Mouse (Mus musculus): ENCODE measurements around the gene Prtn3. TPM values are rescaled to one million over a fixed set of nuclear protein-coding genes. Genes with fewer than 3 reads are reported as not detected.
A peak's percentile ranks its signal among the peaks of the same experiment; 100 is the strongest.
"Not testable (repeated sequence)": the region's sequence is repeated elsewhere in the genome, so short reads cannot be mapped to it uniquely, and the experiment has no call there.

Prtn3 gene
- polyA plus RNA-seq, 1 experiment from 2014 or later = 3.0 TPM

GRCm38 (mm10) chr10:79892451-79893118 is 18.3 kb downstream of the Prtn3 start:
- 41% methylated on average over 22 of the region's 22 CpGs for WGBS
- H3K9ac ChIP-seq (ENCODE audit: low read length); H3K27ac ChIP-seq (ENCODE audit: low read length); H3K36me3 ChIP-seq (ENCODE audit: control insufficient read depth, insufficient read depth, low read length); H3K4me1 ChIP-seq (replicated peaks; ENCODE audit: control insufficient read depth, insufficient read depth, low read length); H3K4me3 ChIP-seq (ENCODE audit: low read length); H3K9me3 ChIP-seq (ENCODE audit: control insufficient read depth, low read length); H3K4me2 ChIP-seq (ENCODE audit: low read depth, low read length); H3K27me3 ChIP-seq (ENCODE audit: control insufficient read depth, insufficient read depth, low read depth, low read length): not testable (repeated sequence)
- ATAC-seq (ENCODE audit: low read depth) = peak; percentile 51

- no peak overlapping the region for H3K27ac ChIP-seq (ENCODE audit: low read length)
- 85% methylated on average over 16 of the region's 16 CpGs for WGBS
- H3K27me3 ChIP-seq (ENCODE audit: control insufficient read depth, insufficient read depth, low read depth, low read length) = no peaks in the 10 kb centered on the region
- no peak overlapping the region for H3K4me2 ChIP-seq (ENCODE audit: low read depth, low read length)
- no peak overlapping the region for H3K9ac ChIP-seq (ENCODE audit: low read length)
- no peak for ATAC-seq (ENCODE audit: low read depth)
- H3K36me3 ChIP-seq (ENCODE audit: control insufficient read depth, insufficient read depth, low read length) = peaks cover 16% of the 10 kb centered on the region
- H3K4me1 ChIP-seq (replicated peaks; ENCODE audit: control insufficient read depth, insufficient read depth, low read length) = peaks cover 9% of the 10 kb centered on the region; the same call in 1 of the 2 replicates
- H3K9me3 ChIP-seq (ENCODE audit: control insufficient read depth, low read length) = no peaks in the 10 kb centered on the region
- no peak overlapping the region for H3K4me3 ChIP-seq (ENCODE audit: low read length)
Measured at GRCm38 (mm10) chr10:79896306-79896705, 22.0 kb downstream of the Prtn3 start.

- H3K4me1 ChIP-seq (replicated peaks; ENCODE audit: control insufficient read depth, insufficient read depth, low read length) = peaks cover 9% of the 10 kb centered on the region; the same call in 1 of the 2 replicates
- WGBS = 68% methylated on average over 13 of the region's 13 CpGs
- H3K36me3 ChIP-seq (ENCODE audit: control insufficient read depth, insufficient read depth, low read length) = peaks cover 16% of the 10 kb centered on the region
- H3K4me2 ChIP-seq (ENCODE audit: low read depth, low read length) = no peak overlapping the region
- no peak overlapping the region for H3K27ac ChIP-seq (ENCODE audit: low read length)
- ATAC-seq (ENCODE audit: low read depth) = peak; percentile 44
- H3K27me3 ChIP-seq (ENCODE audit: control insufficient read depth, insufficient read depth, low read depth, low read length) = no peaks in the 10 kb centered on the region
- H3K4me3 ChIP-seq (ENCODE audit: low read length) = no peak overlapping the region
- no peaks in the 10 kb centered on the region for H3K9me3 ChIP-seq (ENCODE audit: control insufficient read depth, low read length)
- H3K9ac ChIP-seq (ENCODE audit: low read length) = no peak overlapping the region
Measured at GRCm38 (mm10) chr10:79896814-79897213, 22.5 kb downstream of the Prtn3 start.

- Histone ChIP-seq H3K27me3 (ENCODE audit: control insufficient read depth, insufficient read depth, low read depth, low read length) (no peaks in the 10 kb centered on the region), H3K4me2 (ENCODE audit: low read depth, low read length) (no peak overlapping the region), H3K27ac (ENCODE audit: low read length) (no peak overlapping the region), H3K4me3 (ENCODE audit: low read length) (no peak overlapping the region), H3K9ac (ENCODE audit: low read length) (no peak overlapping the region), H3K4me1 (replicated peaks; ENCODE audit: control insufficient read depth, insufficient read depth, low read length) (peaks cover 9% of the 10 kb centered on the region; the same call in 1 of the 2 replicates), H3K36me3 (ENCODE audit: control insufficient read depth, insufficient read depth, low read length) (peaks cover 20% of the 10 kb centered on the region), H3K9me3 (ENCODE audit: control insufficient read depth, low read length) (no peaks in the 10 kb centered on the region)
- WGBS = 51% methylated on average over 20 of the region's 20 CpGs
- no peak for ATAC-seq (ENCODE audit: low read depth)
Measured at GRCm38 (mm10) chr10:79897316-79898245, 23.3 kb downstream of the Prtn3 start.

- WGBS = 84% methylated on average over 2 of the region's 2 CpGs
- H3K27ac ChIP-seq (ENCODE audit: low read length) = no peak overlapping the region
- no peaks in the 10 kb centered on the region for H3K9me3 ChIP-seq (ENCODE audit: control insufficient read depth, low read length)
- no peak overlapping the region for H3K4me2 ChIP-seq (ENCODE audit: low read depth, low read length)
- no peak overlapping the region for H3K9ac ChIP-seq (ENCODE audit: low read length)
- peaks cover 37% of the 10 kb centered on the region for H3K36me3 ChIP-seq (ENCODE audit: control insufficient read depth, insufficient read depth, low read length)
- H3K4me1 ChIP-seq (replicated peaks; ENCODE audit: control insufficient read depth, insufficient read depth, low read length) = peaks cover 9% of the 10 kb centered on the region; the same call in 1 of the 2 replicates
- H3K4me3 ChIP-seq (ENCODE audit: low read length) = no peak overlapping the region
- H3K27me3 ChIP-seq (ENCODE audit: control insufficient read depth, insufficient read depth, low read depth, low read length) = no peaks in the 10 kb centered on the region
- ATAC-seq (ENCODE audit: low read depth) = no peak
Measured at GRCm38 (mm10) chr10:79900951-79901410, 26.7 kb downstream of the Prtn3 start.

GRCm38 (mm10) chr10:79906712-79907111 is 32.4 kb downstream of the Prtn3 start:
- no peak overlapping the region for H3K9ac ChIP-seq (ENCODE audit: low read length)
- no peaks in the 10 kb centered on the region for H3K27me3 ChIP-seq (ENCODE audit: control insufficient read depth, insufficient read depth, low read depth, low read length)
- H3K4me1 ChIP-seq (replicated peaks; ENCODE audit: control insufficient read depth, insufficient read depth, low read length) = peaks cover 5% of the 10 kb centered on the region; the same call in 1 of the 2 replicates
- peaks cover 41% of the 10 kb centered on the region for H3K36me3 ChIP-seq (ENCODE audit: control insufficient read depth, insufficient read depth, low read length)
- no peak overlapping the region for H3K4me3 ChIP-seq (ENCODE audit: low read length)
- ATAC-seq (ENCODE audit: low read depth) = no peak
- 89% methylated on average over 9 of the region's 9 CpGs for WGBS
- no peak overlapping the region for H3K4me2 ChIP-seq (ENCODE audit: low read depth, low read length)
- H3K9me3 ChIP-seq (ENCODE audit: control insufficient read depth, low read length) = no peaks in the 10 kb centered on the region
- no peak overlapping the region for H3K27ac ChIP-seq (ENCODE audit: low read length)

GRCm38 (mm10) chr10:79907415-79907814 is 33.1 kb downstream of the Prtn3 start:
- Histone ChIP-seq H3K4me3 (ENCODE audit: low read length) (no peak overlapping the region), H3K27ac (ENCODE audit: low read length) (no peak overlapping the region), H3K36me3 (ENCODE audit: control insufficient read depth, insufficient read depth, low read length) (peaks cover 45% of the 10 kb centered on the region), H3K9ac (ENCODE audit: low read length) (no peak overlapping the region), H3K4me1 (replicated peaks; ENCODE audit: control insufficient read depth, insufficient read depth, low read length) (peaks cover 5% of the 10 kb centered on the region; the same call in 1 of the 2 replicates), H3K4me2 (ENCODE audit: low read depth, low read length) (no peak overlapping the region), H3K9me3 (ENCODE audit: control insufficient read depth, low read length) (no peaks in the 10 kb centered on the region), H3K27me3 (ENCODE audit: control insufficient read depth, insufficient read depth, low read depth, low read length) (no peaks in the 10 kb centered on the region)
- ATAC-seq (ENCODE audit: low read depth) = no peak
- WGBS = 91% methylated on average over 10 of the region's 10 CpGs

- Histone ChIP-seq H3K9ac (ENCODE audit: low read length) (peak within 1 kb of the TSS; percentile 97), H3K36me3 (ENCODE audit: control insufficient read depth, insufficient read depth, low read length) (peaks cover 41% of the 10 kb centered on the region), H3K4me2 (ENCODE audit: low read depth, low read length) (peak within 1 kb of the TSS; percentile 58), H3K27ac (ENCODE audit: low read length) (peak within 1 kb of the TSS; percentile 97), H3K9me3 (ENCODE audit: control insufficient read depth, low read length) (no peaks in the 10 kb centered on the region), H3K4me3 (ENCODE audit: low read length) (peak within 1 kb of the TSS; percentile 85), H3K4me1 (replicated peaks; ENCODE audit: control insufficient read depth, insufficient read depth, low read length) (peaks cover 5% of the 10 kb centered on the region; the same call in 1 of the 2 replicates), H3K27me3 (ENCODE audit: control insufficient read depth, insufficient read depth, low read depth, low read length) (no peaks in the 10 kb centered on the region)
- ATAC-seq (ENCODE audit: low read depth) = peak; percentile 98
- WGBS = 2% methylated on average over 52 of the region's 52 CpGs
Measured at GRCm38 (mm10) chr10:79908167-79909091, 34.2 kb downstream of the Prtn3 start, which contains the start of gene Med16. TSS of gene Med16 (minus strand) at chr10:79908923.
